Mouse (Mus musculus): ENCODE data around the gene Stk35. TPM values are rescaled to one million over a fixed set of nuclear protein-coding genes. Genes with fewer than 3 reads are reported as not detected.

Gene Stk35
- total and polyA plus RNA-seq, 2 experiments from 2014 or later = 5.6 to 16.1 TPM

- Histone ChIP-seq H3K4me2 (ENCODE audit: low read depth, low read length, poor library complexity, severe bottlenecking) (peak overlapping the region; percentile 82), H3K4me1 (ENCODE audit: insufficient read depth, low read length) (peaks cover 14% of the 10 kb centered on the region; the same call in 1 of the 2 replicates), H3K9ac (replicated peaks; ENCODE audit: low read length, poor library complexity, severe bottlenecking) (peak overlapping the region; percentile 93), H3K9me3 (ENCODE audit: low read length) (no peaks in the 10 kb centered on the region), H3K27me3 (ENCODE audit: insufficient read depth, low read length) (no peaks in the 10 kb centered on the region), H3K4me3 (ENCODE audit: low read depth, low read length) (peak overlapping the region; percentile 98), H3K36me3 (ENCODE audit: insufficient read depth, low read length) (peaks cover 7% of the 10 kb centered on the region; the same call in 1 of the 2 replicates), H3K27ac (ENCODE audit: low read depth, low read length) (peak overlapping the region; percentile 91)
- peak; percentile 26 for TF ChIP-seq CTCF (IDR thresholded peaks at IDR 0.05)
- ATAC-seq (ENCODE audit: low FRiP score) (peak; percentile 86), DNase-seq (ENCODE audit: low spot score) (peak; percentile 88)
- WGBS = 1% methylated on average over 69 of the region's 73 CpGs
Observed at GRCm38 (mm10) chr2:129801231-129802029, 1.1 kb downstream of the Stk35 start.

- no peak for TF ChIP-seq CTCF (IDR thresholded peaks at IDR 0.05)
- DNase-seq (ENCODE audit: low spot score) (no peak), ATAC-seq (ENCODE audit: low FRiP score) (no peak)
- peaks cover 12% of the 10 kb centered on the region; the same call in 1 of the 2 replicates for H3K4me1 ChIP-seq (ENCODE audit: insufficient read depth, low read length)
- no peak overlapping the region for H3K9ac ChIP-seq (replicated peaks; ENCODE audit: low read length, poor library complexity, severe bottlenecking)
- no peaks in the 10 kb centered on the region for H3K27me3 ChIP-seq (ENCODE audit: insufficient read depth, low read length)
- H3K4me2 ChIP-seq (ENCODE audit: low read depth, low read length, poor library complexity, severe bottlenecking) = no peak overlapping the region
- no peak overlapping the region for H3K4me3 ChIP-seq (ENCODE audit: low read depth, low read length)
- peaks cover 8% of the 10 kb centered on the region for H3K36me3 ChIP-seq (ENCODE audit: insufficient read depth, low read length)
- no peaks in the 10 kb centered on the region for H3K9me3 ChIP-seq (ENCODE audit: low read length)
- 92% methylated on average over 4 of the region's 4 CpGs for whole genome bisulfite sequencing
- no peak overlapping the region for H3K27ac ChIP-seq (ENCODE audit: low read depth, low read length)
Observed at GRCm38 (mm10) chr2:129805486-129805885, 5.2 kb downstream of the Stk35 start.

GRCm38 (mm10) chr2:129806486-129806885, 6.2 kb downstream of the Stk35 start:
- H3K4me3 ChIP-seq (ENCODE audit: low read depth, low read length) = no peak overlapping the region
- peaks cover 12% of the 10 kb centered on the region; the same call in 1 of the 2 replicates for H3K4me1 ChIP-seq (ENCODE audit: insufficient read depth, low read length)
- ATAC-seq (ENCODE audit: low FRiP score) (no peak), DNase-seq (ENCODE audit: low spot score) (no peak)
- TF ChIP-seq CTCF (IDR thresholded peaks at IDR 0.05) = no peak
- H3K27me3 ChIP-seq (ENCODE audit: insufficient read depth, low read length) = no peaks in the 10 kb centered on the region
- WGBS = 89% methylated on average over 2 of the region's 2 CpGs
- no peak overlapping the region for H3K9ac ChIP-seq (replicated peaks; ENCODE audit: low read length, poor library complexity, severe bottlenecking)
- peaks cover 14% of the 10 kb centered on the region for H3K36me3 ChIP-seq (ENCODE audit: insufficient read depth, low read length)
- H3K4me2 ChIP-seq (ENCODE audit: low read depth, low read length, poor library complexity, severe bottlenecking) = no peak overlapping the region
- no peaks in the 10 kb centered on the region for H3K9me3 ChIP-seq (ENCODE audit: low read length)
- H3K27ac ChIP-seq (ENCODE audit: low read depth, low read length) = no peak overlapping the region

- Histone ChIP-seq H3K27me3 (ENCODE audit: insufficient read depth, low read length) (no peaks in the 10 kb centered on the region), H3K9ac (replicated peaks; ENCODE audit: low read length, poor library complexity, severe bottlenecking) (no peak overlapping the region), H3K36me3 (ENCODE audit: insufficient read depth, low read length) (peaks cover 22% of the 10 kb centered on the region), H3K9me3 (ENCODE audit: low read length) (no peaks in the 10 kb centered on the region), H3K4me2 (ENCODE audit: low read depth, low read length, poor library complexity, severe bottlenecking) (no peak overlapping the region), H3K27ac (ENCODE audit: low read depth, low read length) (no peak overlapping the region), H3K4me3 (ENCODE audit: low read depth, low read length) (no peak overlapping the region), H3K4me1 (ENCODE audit: insufficient read depth, low read length) (0 out of 2 replicates have a peak, but pooled peaks cover 7% of the 10 kb centered on the region)
- WGBS = 95% methylated on average over 7 of the region's 7 CpGs
- DNase-seq (ENCODE audit: low spot score) (no peak), ATAC-seq (ENCODE audit: low FRiP score) (no peak)
- no peak for TF ChIP-seq CTCF (IDR thresholded peaks at IDR 0.05)
Observed at GRCm38 (mm10) chr2:129810563-129810962, 10.2 kb downstream of the Stk35 start.

GRCm38 (mm10) chr2:129814033-129814432, 13.7 kb downstream of the Stk35 start:
- DNase-seq (ENCODE audit: low spot score) = no peak
- Histone ChIP-seq H3K27me3 (ENCODE audit: insufficient read depth, low read length) (no peaks in the 10 kb centered on the region), H3K9ac (replicated peaks; ENCODE audit: low read length, poor library complexity, severe bottlenecking) (no peak overlapping the region), H3K27ac (ENCODE audit: low read depth, low read length) (no peak overlapping the region), H3K9me3 (ENCODE audit: low read length) (no peaks in the 10 kb centered on the region), H3K4me2 (ENCODE audit: low read depth, low read length, poor library complexity, severe bottlenecking) (no peak overlapping the region), H3K4me3 (ENCODE audit: low read depth, low read length) (no peak overlapping the region), H3K4me1 (ENCODE audit: insufficient read depth, low read length) (no peaks in the 10 kb centered on the region), H3K36me3 (ENCODE audit: insufficient read depth, low read length) (peaks cover 26% of the 10 kb centered on the region)
- no peak for ATAC-seq (ENCODE audit: low FRiP score)
- WGBS = 94% methylated on average over 3 of the region's 3 CpGs
- no peak for TF ChIP-seq CTCF (IDR thresholded peaks at IDR 0.05)

GRCm38 (mm10) chr2:129815076-129815475, 14.8 kb downstream of the Stk35 start:
- Histone ChIP-seq H3K36me3 (ENCODE audit: insufficient read depth, low read length) (peaks cover 28% of the 10 kb centered on the region), H3K9ac (replicated peaks; ENCODE audit: low read length, poor library complexity, severe bottlenecking) (no peak overlapping the region), H3K27me3 (ENCODE audit: insufficient read depth, low read length) (no peaks in the 10 kb centered on the region), H3K9me3 (ENCODE audit: low read length) (no peaks in the 10 kb centered on the region), H3K4me1 (ENCODE audit: insufficient read depth, low read length) (no peaks in the 10 kb centered on the region), H3K4me3 (ENCODE audit: low read depth, low read length) (no peak overlapping the region), H3K4me2 (ENCODE audit: low read depth, low read length, poor library complexity, severe bottlenecking) (no peak overlapping the region), H3K27ac (ENCODE audit: low read depth, low read length) (no peak overlapping the region)
- 73% methylated on average over 2 of the region's 2 CpGs for whole genome bisulfite sequencing
- no peak for ATAC-seq (ENCODE audit: low FRiP score)
- no peak for TF ChIP-seq CTCF (IDR thresholded peaks at IDR 0.05)
- DNase-seq (ENCODE audit: low spot score) = no peak

Data from midbrain, postnatal 0 days (tissue).